Mouse (Mus musculus) kidney, adult 18-20 months (tissue): ENCODE measurements around the gene Myof.

ENCODE experiments used
- DNase-seq: peaks from one replicate; pipeline ENCODE4 v3.0.0; 2021

The Myof gene

DNA sequence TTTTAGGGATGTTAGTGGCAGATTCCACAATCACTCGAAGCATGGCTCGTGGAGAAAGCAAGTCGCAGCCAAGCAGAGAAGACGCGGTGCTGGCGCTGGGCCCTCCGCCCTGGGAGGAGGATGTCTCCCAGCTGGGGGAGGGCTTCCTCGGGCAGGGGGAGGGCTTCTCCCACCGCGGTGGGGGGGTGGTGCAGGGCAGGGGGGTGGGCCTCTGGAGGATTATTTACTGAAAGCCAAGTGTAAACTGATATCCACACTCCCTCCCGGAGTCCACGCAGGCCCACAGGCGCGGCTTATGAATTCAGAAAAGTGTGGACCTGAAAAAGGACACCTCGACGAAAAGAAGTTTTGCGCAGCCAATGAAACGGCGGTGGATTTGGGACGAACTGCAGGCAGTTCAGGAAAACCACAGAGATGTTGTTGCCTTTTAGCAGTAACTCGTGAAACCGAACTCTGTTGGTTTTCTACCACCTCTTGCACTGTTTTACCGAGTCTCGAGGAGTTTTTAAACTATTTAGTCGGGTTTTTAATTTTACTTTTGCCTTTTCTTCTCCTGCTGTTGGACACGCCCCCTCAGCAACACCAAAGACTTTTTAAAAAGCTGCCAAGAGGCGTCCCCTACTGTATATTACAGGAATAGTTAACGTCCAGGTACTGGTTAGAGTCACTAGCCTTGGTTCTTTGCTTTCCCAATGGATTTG, at the start of gene Myof:
Gene Myof, minus strand, starts transcription at position 297 of the 701 bp plus-strand sequence.
- DNase-seq: peak; percentile 62

DNA sequence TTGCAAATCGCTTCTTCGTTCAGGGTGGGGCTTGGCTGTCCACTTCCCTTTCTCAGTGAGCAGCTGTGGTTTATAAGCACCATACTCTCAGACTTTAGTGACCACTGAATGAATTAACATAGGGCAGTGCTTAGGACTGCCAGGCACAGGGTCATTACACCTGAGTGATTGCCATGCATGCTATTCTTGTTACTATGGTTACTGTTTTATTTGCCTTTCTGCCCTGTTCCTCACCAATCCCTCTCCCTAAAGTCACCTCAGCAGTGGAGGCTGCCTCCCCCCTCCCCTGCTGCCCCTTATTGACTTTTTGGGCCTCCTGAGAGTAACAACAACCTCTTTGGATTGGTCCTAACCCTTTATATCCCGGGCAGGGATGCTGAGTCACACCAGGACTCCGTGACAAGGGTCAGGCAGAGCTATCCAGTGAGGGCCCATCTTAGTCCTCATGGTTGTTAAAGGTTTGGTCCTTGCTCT, 48.2 kb upstream of the Myof start:
- DNase-seq: no peak

DNA sequence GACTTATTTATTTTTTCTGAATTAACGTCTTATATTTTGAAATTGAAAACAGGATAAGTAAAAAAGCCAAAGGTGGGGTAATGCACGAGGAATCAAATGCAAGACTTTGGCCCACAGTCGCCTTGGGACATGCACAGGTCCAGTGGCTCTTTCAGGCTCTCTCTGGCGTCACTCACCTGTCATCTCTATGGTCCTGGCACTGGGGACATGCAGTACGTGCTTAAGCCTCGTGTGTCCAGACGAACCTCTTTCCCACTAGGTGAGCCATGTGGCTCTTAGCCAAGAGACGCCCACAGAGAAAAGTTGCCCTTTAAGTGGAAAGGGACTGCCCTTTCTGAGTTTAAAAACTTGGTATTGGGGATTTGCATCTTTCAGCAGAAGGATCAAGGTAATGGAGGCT, 46.0 kb upstream of the Myof start:
- DNase-seq: no peak

DNA sequence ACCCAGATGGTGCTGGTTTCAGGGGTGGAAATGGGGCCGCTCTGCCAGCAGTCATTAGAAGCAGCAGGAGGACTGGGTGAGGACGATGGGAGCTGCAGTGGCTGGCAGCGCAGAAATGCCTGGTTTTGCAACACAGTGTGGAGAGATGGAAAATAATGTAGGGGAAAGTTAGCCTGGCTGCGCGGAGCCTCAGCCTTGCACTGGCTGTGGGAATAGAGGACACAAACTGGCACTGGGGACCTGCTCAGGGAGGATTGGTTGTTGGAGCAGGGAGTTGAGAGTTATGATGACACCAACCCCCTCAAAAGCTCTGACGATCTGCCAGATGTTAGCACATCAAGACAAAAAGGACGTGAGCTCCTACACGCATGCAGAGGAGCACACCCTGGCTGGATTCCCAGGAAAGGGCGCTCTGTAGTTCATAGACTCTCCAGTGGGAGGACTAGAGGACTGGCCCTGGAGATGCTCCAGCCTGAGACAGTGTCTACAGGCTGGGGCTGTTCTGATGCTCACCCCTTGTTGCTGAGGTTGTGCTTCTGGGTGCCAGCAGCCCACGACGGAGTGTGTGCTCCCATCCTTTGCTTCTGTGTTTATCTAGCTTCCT, 43.7 kb upstream of the Myof start:
- no peak for DNase-seq

DNA sequence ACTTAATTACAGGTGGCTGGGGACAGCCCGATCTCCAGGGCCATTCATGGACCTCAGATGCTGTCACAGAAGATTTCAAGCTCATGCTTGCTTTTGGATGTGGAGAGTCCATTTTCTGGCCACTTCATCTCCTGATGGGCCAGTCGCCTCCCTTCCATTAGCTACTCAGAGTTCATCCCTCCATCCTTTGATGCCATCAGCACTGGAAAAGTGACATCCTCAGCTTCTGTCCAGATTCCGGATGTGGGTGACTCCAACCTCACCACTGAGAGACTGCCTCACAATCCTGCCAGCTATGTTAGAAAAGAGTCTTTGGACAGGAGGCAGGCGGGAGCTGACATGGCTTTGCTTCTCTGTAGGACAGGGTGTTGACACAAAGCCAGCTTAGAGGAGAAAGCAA, 42.5 kb upstream of the Myof start:
- no peak for DNase-seq

DNA sequence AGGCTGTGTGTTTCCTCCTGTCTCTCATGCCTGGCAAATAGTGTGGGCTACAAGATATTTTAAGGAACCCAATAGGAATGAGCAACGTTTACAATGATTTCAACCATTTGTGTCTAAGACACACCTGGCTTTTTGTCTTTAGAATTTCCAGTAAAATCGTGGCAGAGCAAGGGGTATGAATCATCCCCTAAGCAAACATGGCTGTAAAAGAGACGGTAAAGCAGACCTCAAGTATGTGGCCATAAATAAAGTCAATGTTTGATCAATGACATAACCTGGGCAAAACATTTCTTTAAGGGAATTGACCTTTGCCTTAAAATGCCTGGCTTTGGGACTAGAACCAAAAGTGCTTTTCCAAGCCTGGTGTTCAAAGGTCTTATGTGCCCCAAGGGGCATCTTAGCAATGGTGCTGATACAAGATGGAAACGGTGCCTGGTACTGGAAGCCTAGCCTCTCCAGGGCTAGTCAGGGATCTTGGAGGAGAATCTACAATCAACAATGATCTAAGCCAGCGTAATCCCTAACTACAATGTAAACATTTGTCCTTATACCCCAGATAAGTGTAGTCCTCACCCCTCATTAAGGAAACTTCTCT, 39.7 kb upstream of the Myof start:
- DNase-seq: no peak

DNA sequence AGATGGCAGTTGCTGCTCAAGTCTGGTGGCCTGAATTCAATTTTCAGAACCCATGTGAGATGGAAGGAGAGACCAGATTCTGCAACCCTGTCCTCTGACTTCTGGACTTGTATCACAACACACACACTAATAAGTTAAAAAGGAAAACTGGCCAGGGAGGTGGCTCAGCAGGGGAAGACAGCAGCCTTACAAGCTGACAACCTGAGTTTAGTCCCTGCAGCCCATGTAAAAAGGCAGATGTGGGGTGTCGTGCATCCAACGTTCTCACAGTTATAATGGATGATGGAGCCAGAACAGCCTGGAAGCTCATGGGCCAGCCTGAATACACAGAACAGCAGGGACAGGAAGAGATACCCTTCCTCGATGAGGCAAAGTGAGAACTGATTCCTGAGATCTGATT, 38.0 kb upstream of the Myof start:
- no peak for DNase-seq

DNA sequence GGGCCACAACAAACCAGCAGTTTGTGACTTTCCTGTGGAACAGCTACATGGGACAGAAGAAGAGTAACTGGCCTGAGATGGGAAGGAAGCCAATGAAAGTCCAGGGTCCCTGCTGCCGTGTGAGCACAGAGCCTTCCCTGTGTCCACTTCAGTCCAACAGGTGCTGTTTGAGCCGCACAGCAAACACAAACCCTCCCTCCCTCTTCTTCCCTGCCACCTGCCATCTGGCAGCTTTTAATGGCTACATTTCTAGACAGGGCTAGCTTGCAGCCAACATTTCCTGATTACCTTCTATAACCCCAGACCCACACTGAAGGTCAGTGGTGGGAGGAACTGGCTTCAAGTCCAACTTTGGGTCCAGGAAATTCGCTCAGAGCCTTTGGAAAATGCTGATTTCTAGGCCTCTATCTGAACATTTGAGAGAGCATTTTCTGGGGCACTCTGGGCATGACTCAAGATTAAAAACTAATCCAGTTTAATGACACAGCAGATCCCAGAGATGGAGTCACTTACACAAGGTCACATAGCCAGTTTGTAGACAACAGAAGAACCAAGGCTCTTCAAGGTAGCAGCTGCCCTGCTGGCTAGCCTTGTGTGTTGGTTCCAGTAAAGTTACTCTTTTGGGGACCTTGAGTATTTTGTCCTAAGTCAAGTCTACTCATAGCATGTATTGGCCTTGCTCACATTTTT, 34.6 kb upstream of the Myof start:
- no peak for DNase-seq

DNA sequence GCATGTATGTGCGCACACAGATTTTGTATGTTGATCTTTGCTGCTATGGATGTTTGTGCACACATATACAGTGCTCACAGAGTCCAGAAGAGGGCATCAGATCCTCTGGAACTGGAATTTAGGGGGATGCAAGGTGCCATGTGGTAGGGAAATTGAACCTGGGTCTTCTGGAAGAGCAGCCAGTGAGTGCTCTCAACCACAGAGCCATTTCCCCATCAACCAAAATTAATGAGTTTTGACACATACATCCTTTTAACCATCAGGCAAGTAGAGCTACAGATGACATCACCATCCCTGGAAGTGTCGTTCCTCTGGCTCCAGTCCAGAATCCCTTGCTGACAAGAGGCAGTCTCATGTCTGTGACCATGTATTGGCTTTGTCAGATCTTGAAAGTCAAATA, 32.9 kb upstream of the Myof start:
- no peak for DNase-seq

DNA sequence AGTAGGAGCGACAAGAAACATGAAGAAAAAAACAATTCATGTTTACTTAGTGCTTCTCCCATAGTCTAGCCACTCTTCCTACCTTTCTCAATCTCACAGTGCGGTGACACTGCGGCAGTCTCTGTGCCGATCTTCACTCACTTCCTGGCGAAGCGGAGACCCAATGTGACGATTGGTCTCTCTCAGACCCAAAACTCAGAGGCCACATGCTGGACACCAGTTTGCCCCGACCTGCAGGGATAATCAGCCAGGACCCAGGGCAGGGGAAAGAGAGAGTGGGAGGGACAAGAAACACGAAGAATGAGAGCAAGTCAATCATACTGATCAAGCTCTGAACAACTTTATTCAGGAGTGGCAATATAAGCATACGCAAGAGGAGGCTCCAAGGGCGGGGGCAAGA, 31.7 kb upstream of the Myof start:
- no peak for DNase-seq

DNA sequence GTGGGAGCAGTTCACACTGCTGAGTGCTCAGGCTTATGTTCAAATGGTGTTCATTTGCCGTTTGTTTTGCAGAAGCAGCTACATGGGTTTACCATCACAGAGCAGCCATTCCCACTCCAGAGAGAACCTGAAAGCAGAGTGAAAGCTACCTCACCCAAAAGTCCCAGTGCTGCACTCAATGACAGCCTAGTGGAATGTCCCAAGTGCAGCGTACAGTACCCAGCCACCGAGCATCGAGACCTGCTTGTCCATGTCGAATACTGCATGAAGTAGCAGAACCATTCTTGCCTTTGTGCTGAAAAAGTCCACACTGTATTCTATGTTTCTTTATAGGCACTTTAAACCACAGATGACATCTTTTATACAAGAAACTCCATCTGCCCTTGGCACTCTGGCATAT, 29.8 kb upstream of the Myof start:
- DNase-seq: no peak

DNA sequence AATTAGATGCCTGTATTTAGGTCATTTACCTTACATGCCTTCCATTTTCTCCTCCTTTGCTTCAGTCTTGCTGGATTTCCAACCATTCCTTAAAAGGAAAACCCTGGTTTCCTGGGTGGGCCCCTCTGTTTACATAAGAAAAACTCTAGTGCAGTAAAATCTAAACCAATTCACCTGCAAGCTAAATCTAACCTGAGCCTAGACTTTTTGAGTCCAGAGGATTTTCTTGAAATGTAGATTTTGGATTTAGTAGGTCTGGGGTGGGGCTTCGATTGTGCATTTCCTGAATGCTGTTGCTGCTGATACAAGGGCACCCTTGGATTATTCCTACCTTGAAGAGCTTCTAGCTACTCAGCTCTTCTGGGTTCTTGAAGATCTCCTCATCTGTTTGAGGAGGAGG, 20.7 kb upstream of the Myof start:
- DNase-seq: no peak

DNA sequence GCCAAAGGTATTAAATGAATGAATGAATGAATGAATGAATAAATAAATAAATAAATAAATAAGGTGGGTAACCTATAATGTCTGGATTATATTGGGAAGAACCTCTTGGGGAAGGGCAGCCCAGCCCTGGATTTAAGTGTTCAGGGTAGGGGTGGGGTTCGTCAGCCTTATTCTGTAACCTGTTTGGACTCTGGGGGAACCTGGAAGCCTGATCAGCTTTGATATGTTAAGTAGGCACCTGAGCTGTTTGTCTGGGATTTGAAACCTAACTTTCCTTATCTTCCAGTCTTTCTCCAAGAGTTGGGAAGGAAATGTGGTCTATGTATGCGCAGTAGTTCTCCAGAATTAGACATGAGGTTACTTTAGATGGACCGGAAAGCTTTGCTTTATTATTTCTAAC, 19.8 kb upstream of the Myof start:
- DNase-seq: no peak

DNA sequence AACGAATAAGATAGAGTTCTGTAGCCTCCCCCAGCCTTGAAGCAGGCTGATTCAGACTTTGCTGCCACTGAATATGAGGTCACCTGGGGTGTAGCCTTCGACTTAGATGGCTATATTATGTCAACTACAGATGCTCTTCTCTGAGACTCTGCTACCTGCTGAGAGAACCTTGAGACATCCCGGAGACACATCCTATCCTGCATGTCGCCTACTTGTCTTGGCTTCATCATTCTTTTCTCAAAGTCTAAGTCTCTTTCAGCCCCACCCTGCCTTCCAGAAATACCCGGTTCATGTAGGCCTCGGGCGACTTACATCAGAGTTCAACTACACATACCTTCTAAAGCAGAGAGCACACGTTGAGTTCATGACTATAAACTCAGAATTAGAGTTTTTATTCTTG, 13.6 kb upstream of the Myof start:
- DNase-seq: no peak

DNA sequence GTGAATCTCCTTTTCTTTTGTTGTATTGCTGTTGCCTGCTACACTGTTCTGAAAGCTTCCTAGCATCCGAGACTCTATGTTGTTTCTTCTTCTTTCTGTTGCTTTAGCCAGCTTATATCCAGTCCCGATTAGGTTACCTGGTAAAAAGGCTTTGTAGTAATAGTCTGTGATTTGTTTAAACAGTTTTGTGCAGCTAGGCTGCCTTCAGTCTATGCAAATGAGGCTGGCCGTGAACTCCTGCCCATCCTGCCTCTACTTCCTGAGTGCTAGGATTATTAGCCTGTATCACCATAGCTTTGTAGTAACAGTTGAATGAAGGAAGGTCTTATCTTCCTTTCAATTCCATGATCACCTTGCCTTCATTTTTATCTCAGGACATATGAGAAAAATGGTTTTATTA, 12.9 kb upstream of the Myof start:
- DNase-seq: no peak

DNA sequence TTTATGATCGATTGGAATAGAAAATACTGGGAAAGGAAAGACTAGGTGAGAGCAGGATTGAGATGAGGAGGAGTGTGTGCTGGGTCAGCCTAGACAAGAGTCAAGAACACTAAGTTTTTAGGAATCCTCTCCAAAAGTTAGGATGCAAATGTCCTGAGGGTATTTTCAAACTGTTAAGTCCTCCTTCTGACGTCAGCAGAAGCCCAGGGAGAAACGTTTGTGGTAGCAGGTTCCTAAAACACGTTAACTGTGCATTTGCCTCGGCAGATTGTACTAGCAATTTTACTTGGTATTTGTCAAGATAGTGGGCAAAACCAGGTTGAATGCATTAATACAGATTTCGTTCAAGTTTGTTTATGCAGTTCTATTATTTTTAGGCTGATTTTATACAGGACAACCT, 12.4 kb upstream of the Myof start:
- no peak for DNase-seq

DNA sequence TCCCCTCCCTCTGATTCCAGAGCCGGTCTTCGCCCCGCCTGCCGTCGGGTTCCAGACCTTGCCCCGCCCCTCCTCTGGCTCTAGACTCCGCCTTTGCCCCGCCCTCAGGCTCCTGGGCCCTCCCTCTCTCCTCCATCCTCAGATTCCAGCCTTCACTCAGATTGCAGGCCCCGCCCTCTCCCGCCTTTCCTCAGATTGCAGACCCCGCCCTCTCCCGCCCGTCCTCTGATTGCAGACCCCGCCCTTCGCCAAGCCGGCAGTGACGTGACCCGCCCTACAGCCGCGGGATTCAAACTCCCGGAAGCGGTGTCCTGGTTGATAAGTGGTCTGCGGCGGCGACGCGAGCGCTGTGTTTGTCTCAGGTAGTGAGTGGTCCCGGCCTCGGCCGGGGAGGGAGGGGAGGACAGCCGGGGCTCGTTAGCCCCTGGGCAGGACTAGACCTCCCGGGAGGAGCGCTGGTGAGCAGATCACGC, 11.4 kb upstream of the Myof start, which contains the start of gene Cep55:
Gene Cep55, plus strand, starts transcription at position 292 of the 473 bp plus-strand sequence.
- peak; percentile 95 for DNase-seq

DNA sequence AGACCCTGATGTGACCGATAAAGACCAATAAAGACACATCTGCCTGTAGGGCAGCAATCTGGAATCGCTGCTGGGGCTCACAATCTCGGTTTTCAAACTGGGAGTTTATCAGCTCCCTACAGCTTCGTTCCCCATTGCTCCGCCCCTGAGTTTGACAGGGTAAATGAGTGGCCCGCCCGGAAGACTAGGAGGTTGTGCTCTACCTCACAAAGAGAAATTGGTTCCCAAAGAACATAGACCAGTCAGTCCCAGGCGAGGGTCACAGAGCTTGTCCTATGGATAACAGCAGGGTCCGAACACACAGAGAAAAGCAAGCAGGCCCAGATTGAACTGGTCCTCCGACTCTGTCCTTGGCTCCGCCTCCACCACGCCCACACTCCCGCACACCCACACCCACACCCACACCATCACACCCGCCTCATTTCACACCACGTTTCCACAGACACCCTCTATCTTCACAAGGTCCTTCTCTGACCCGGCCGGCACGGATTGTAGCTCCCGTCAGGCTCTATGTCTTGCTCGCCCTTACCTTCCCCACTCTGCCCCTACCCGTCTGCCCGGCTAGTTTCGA, 10.9 kb upstream of the Myof start:
- DNase-seq: peak; percentile 87

DNA sequence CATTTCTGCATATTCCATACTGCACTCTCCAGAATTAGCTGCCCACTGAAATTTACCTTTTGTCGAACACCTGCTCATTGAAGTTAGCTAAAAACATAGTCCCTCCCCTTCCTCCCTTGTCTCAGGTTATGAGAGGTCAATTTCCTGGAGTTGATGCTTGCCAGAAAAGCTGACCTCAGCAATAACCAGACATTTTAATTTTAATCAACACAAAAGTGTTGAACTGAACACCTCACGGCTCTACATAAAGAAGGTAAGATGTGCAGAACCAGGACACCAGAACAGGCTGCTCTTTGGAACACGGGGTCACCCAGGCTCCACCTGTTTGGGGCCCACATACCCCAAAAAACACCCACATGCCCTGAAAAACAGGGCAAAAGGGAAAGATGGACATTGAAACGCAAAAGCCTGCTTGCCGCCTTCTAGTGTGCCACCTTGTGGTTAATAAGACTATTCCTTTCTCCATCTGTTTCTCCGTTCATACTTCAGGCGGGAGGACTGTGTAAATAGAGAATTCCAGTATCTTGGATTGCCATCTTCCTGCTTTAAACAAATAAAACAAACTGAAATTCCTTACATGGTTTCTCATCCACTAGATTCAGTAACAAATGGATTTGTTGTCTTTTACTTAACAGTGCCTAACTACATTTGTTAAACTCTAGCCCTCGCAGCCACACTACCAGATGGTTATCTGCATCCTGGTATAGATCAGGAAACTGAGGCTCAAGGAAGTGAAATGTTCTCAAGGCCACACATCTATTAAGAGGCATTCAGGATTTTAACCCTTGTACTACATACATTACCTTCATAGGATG, 10.1 kb upstream of the Myof start:
- DNase-seq: no peak

DNA sequence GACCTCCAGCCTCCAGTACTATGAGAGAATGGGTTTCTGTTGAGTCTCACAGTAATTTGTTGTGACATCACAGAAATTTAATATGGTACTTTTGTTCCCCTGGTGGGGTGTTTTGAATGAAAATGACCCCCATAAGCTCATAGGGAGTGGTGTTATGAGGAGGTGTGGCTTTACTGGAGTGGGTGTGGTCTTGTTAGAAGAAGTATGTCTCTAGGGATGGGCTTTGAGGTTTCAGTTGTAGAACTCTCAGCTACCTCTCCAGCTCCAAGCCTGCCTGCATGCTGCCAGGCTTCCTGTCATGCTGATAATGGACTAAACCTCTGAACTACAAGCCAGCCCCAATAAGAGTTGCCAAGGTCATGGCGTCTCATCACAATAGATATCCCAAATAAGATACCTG, 6.3 kb upstream of the Myof start:
- DNase-seq: no peak

DNA sequence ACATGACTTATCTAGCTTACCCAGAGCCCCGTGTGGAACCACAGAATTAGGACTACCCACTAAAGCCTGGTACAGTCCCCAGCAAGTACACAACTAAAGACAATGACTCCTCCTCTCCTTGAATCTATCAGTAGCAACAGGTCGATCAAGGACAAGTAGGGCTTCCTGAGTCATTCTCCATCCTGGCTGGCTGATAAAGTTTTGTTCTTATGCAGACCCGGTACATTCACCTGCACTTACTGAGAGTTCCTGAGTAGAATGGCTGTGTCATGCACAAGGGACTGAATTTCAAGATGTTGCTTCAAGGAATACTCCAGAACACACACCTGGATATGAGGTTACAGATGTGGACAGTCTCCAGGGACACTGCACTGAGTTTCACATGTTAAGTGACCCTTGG, 1.8 kb upstream of the Myof start:
- no peak for DNase-seq

DNA sequence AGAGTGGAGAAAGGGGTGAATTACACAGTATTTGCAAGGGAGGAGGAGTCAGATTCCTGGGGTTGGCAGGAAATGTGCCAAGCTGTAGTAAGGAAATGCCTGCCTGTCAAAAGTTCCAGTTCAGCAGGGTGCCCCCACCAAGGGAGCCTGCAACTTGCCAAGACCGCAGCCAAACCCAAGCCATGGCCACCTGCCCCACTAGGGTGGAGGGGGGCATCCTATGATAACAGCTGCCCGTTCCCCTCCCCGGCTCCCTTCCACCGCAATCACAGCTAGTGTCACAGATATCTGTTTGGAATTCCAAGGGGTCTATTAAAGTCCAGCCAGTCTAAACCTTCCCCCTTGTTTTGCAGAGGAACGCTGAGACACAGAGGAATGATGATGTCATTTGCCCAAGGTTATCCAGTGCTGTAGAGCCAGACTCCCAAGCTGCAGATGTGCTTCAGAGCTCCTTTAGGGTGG, 1.1 kb downstream of the Myof start:
- peak; percentile 60 for DNase-seq
